Mouse (Mus musculus): ENCODE measurements around the gene Col26a1. TPM values are rescaled to one million over a fixed set of nuclear protein-coding genes. Genes with fewer than 3 reads are reported as not detected.
A peak's percentile ranks its signal among the peaks of the same experiment; 100 is the strongest.

Gene Col26a1
- polyA plus RNA-seq, 1 experiment from 2014 or later: 8.8 TPM

GRCm38 (mm10) chr5:136914183-136914582 lies 31.2 kb upstream of the Col26a1 start:
- DNase-seq (ENCODE audit: low spot score): no peak

GRCm38 (mm10) chr5:136907991-136908857 lies 25.2 kb upstream of the Col26a1 start, which contains the start of gene Ift22:
Gene Ift22, plus strand, starts transcription at chr5:136908150.
- WGBS: 9% methylated on average over 32 of the region's 32 CpGs
- peaks cover 24% of the 10 kb centered on the region for H3K36me3 ChIP-seq (ENCODE audit: control insufficient read depth, insufficient read depth, low read length)

More at GRCm38 (mm10) chr5:136914183-136914582, 31.2 kb upstream of the Col26a1 start:
- no peak overlapping the region for H3K27ac ChIP-seq (ENCODE audit: low read depth, low read length)
- no peak overlapping the region for H3K9ac ChIP-seq (ENCODE audit: low read length)
- H3K27me3 ChIP-seq (replicated peaks; ENCODE audit: control insufficient read depth, insufficient read depth, low read length): no peaks in the 10 kb centered on the region
- H3K36me3 ChIP-seq (ENCODE audit: control insufficient read depth, insufficient read depth, low read length): peaks cover 31% of the 10 kb centered on the region
- no peaks in the 10 kb centered on the region for H3K9me3 ChIP-seq (replicated peaks; ENCODE audit: control insufficient read depth, low read length)
- H3K4me2 ChIP-seq (ENCODE audit: low read length): no peak overlapping the region
- H3K4me1 ChIP-seq (ENCODE audit: control insufficient read depth, insufficient read depth, low read length): no peaks in the 10 kb centered on the region
- H3K4me3 ChIP-seq (ENCODE audit: low read depth, low read length): no peak overlapping the region
- no peak for ATAC-seq
- 82% methylated on average over 3 of the region's 3 CpGs for WGBS

GRCm38 (mm10) chr5:136907587-136907986 lies 24.6 kb upstream of the Col26a1 start:
- Histone ChIP-seq H3K9ac (ENCODE audit: low read length) (peak overlapping the region; percentile 80), H3K27me3 (replicated peaks; ENCODE audit: control insufficient read depth, insufficient read depth, low read length) (no peaks in the 10 kb centered on the region), H3K27ac (ENCODE audit: low read depth, low read length) (0 out of 2 replicates have a peak overlapping the region, but pooled peaks have one; percentile 21), H3K4me1 (ENCODE audit: control insufficient read depth, insufficient read depth, low read length) (0 out of 2 replicates have a peak, but pooled peaks cover 5% of the 10 kb centered on the region), H3K9me3 (replicated peaks; ENCODE audit: control insufficient read depth, low read length) (no peaks in the 10 kb centered on the region), H3K36me3 (ENCODE audit: control insufficient read depth, insufficient read depth, low read length) (peaks cover 18% of the 10 kb centered on the region), H3K4me3 (ENCODE audit: low read depth, low read length) (peak overlapping the region; percentile 70), H3K4me2 (ENCODE audit: low read length) (peak overlapping the region; percentile 75)
- 42% methylated on average over 9 of the region's 9 CpGs for WGBS
- ATAC-seq (peak; percentile 36; the same call in 1 of the 2 replicates), DNase-seq (ENCODE audit: low spot score) (no peak)

More at GRCm38 (mm10) chr5:136907991-136908857, 25.2 kb upstream of the Col26a1 start, which contains the start of gene Ift22:
- H3K27me3 ChIP-seq (replicated peaks; ENCODE audit: control insufficient read depth, insufficient read depth, low read length): no peaks in the 10 kb centered on the region
- ATAC-seq (peak; percentile 97), DNase-seq (ENCODE audit: low spot score) (peak; percentile 96)
- H3K4me3 ChIP-seq (ENCODE audit: low read depth, low read length): peak within 1 kb of the TSS; percentile 70
- H3K9ac ChIP-seq (ENCODE audit: low read length): peak within 1 kb of the TSS; percentile 80
- H3K9me3 ChIP-seq (replicated peaks; ENCODE audit: control insufficient read depth, low read length): no peaks in the 10 kb centered on the region
- peak within 1 kb of the TSS; percentile 75 for H3K4me2 ChIP-seq (ENCODE audit: low read length)
- 0 out of 2 replicates have a peak within 1 kb of the TSS, but pooled peaks have one; percentile 21 for H3K27ac ChIP-seq (ENCODE audit: low read depth, low read length)
- H3K4me1 ChIP-seq (ENCODE audit: control insufficient read depth, insufficient read depth, low read length): 0 out of 2 replicates have a peak, but pooled peaks cover 5% of the 10 kb centered on the region

- DNase-seq (ENCODE audit: low spot score) (no peak), ATAC-seq (no peak)
- WGBS: 54% methylated on average over 7 of the region's 7 CpGs
- Histone ChIP-seq H3K9me3 (replicated peaks; ENCODE audit: control insufficient read depth, low read length) (no peaks in the 10 kb centered on the region), H3K4me3 (ENCODE audit: low read depth, low read length) (no peak overlapping the region), H3K27ac (ENCODE audit: low read depth, low read length) (no peak overlapping the region), H3K27me3 (replicated peaks; ENCODE audit: control insufficient read depth, insufficient read depth, low read length) (no peaks in the 10 kb centered on the region), H3K36me3 (ENCODE audit: control insufficient read depth, insufficient read depth, low read length) (no peaks in the 10 kb centered on the region), H3K4me2 (ENCODE audit: low read length) (no peak overlapping the region), H3K9ac (ENCODE audit: low read length) (no peak overlapping the region), H3K4me1 (ENCODE audit: control insufficient read depth, insufficient read depth, low read length) (0 out of 2 replicates have a peak, but pooled peaks cover 5% of the 10 kb centered on the region)
Observed at GRCm38 (mm10) chr5:136905630-136906029, 22.6 kb upstream of the Col26a1 start.

GRCm38 (mm10) chr5:136904621-136905020 lies 21.6 kb upstream of the Col26a1 start:
- H3K4me2 ChIP-seq (ENCODE audit: low read length): no peak overlapping the region
- no peak for DNase-seq (ENCODE audit: low spot score)
- no peak overlapping the region for H3K9ac ChIP-seq (ENCODE audit: low read length)
- H3K27ac ChIP-seq (ENCODE audit: low read depth, low read length): no peak overlapping the region
- ATAC-seq: no peak
- no peaks in the 10 kb centered on the region for H3K9me3 ChIP-seq (replicated peaks; ENCODE audit: control insufficient read depth, low read length)
- H3K4me1 ChIP-seq (ENCODE audit: control insufficient read depth, insufficient read depth, low read length): 0 out of 2 replicates have a peak, but pooled peaks cover 5% of the 10 kb centered on the region
- no peak overlapping the region for H3K4me3 ChIP-seq (ENCODE audit: low read depth, low read length)
- H3K27me3 ChIP-seq (replicated peaks; ENCODE audit: control insufficient read depth, insufficient read depth, low read length): no peaks in the 10 kb centered on the region
- H3K36me3 ChIP-seq (ENCODE audit: control insufficient read depth, insufficient read depth, low read length): no peaks in the 10 kb centered on the region
- 56% methylated on average over 3 of the region's 3 CpGs for WGBS

- Histone ChIP-seq H3K27ac (ENCODE audit: low read depth, low read length) (no peak overlapping the region), H3K4me1 (ENCODE audit: control insufficient read depth, insufficient read depth, low read length) (no peaks in the 10 kb centered on the region), H3K9me3 (replicated peaks; ENCODE audit: control insufficient read depth, low read length) (no peaks in the 10 kb centered on the region), H3K4me3 (ENCODE audit: low read depth, low read length) (no peak overlapping the region), H3K9ac (ENCODE audit: low read length) (no peak overlapping the region), H3K36me3 (ENCODE audit: control insufficient read depth, insufficient read depth, low read length) (no peaks in the 10 kb centered on the region), H3K27me3 (replicated peaks; ENCODE audit: control insufficient read depth, insufficient read depth, low read length) (no peaks in the 10 kb centered on the region), H3K4me2 (ENCODE audit: low read length) (no peak overlapping the region)
- ATAC-seq: no peak
- DNase-seq (ENCODE audit: low spot score): no peak
- 61% methylated on average over 10 of the region's 10 CpGs for WGBS
Observed at GRCm38 (mm10) chr5:136895529-136895963, 12.5 kb upstream of the Col26a1 start.

- DNase-seq (ENCODE audit: low spot score) (no peak), ATAC-seq (no peak)
- Histone ChIP-seq H3K4me3 (ENCODE audit: low read depth, low read length) (no peak overlapping the region), H3K9ac (ENCODE audit: low read length) (no peak overlapping the region), H3K9me3 (replicated peaks; ENCODE audit: control insufficient read depth, low read length) (no peaks in the 10 kb centered on the region), H3K27ac (ENCODE audit: low read depth, low read length) (no peak overlapping the region), H3K36me3 (ENCODE audit: control insufficient read depth, insufficient read depth, low read length) (no peaks in the 10 kb centered on the region), H3K4me1 (ENCODE audit: control insufficient read depth, insufficient read depth, low read length) (no peaks in the 10 kb centered on the region), H3K27me3 (replicated peaks; ENCODE audit: control insufficient read depth, insufficient read depth, low read length) (no peaks in the 10 kb centered on the region), H3K4me2 (ENCODE audit: low read length) (no peak overlapping the region)
- WGBS: 79% methylated on average over 25 of the region's 25 CpGs
Observed at GRCm38 (mm10) chr5:136894840-136895528, 12.0 kb upstream of the Col26a1 start.

GRCm38 (mm10) chr5:136888539-136889355 lies 5.7 kb upstream of the Col26a1 start:
- Histone ChIP-seq H3K9ac (ENCODE audit: low read length) (no peak overlapping the region), H3K4me2 (ENCODE audit: low read length) (no peak overlapping the region), H3K27me3 (replicated peaks; ENCODE audit: control insufficient read depth, insufficient read depth, low read length) (peaks cover 7% of the 10 kb centered on the region; the same call in 1 of the 2 replicates), H3K27ac (ENCODE audit: low read depth, low read length) (no peak overlapping the region; the same call in 1 of the 2 replicates), H3K4me3 (ENCODE audit: low read depth, low read length) (no peak overlapping the region), H3K4me1 (ENCODE audit: control insufficient read depth, insufficient read depth, low read length) (no peaks in the 10 kb centered on the region), H3K36me3 (ENCODE audit: control insufficient read depth, insufficient read depth, low read length) (no peaks in the 10 kb centered on the region), H3K9me3 (replicated peaks; ENCODE audit: control insufficient read depth, low read length) (no peaks in the 10 kb centered on the region)
- ATAC-seq (no peak), DNase-seq (ENCODE audit: low spot score) (no peak)
- WGBS: 75% methylated on average over 19 of the region's 19 CpGs

Measured in forebrain, embryonic 14.5 days (tissue).